Mouse (Mus musculus): ENCODE measurements at regions not wholly inside any gene's neighbourhood (a gene's known extent, or its start where the extent isn't known, plus 50 kb on each side); places are given as distances from the start of the nearest gene placed in this dataset.
A peak's percentile ranks its signal among the peaks of the same experiment; 100 is the strongest.

- no peaks in the 10 kb centered on the region for H3K36me3 ChIP-seq (ENCODE audit: control insufficient read depth, insufficient read depth)
- no peak overlapping the region for H3K4me3 ChIP-seq
- TF ChIP-seq MYOD1 (IDR thresholded peaks at IDR 0.05; ENCODE audit: control insufficient read depth in 1 of 3, insufficient read length in 2 of 3, low read depth in 2 of 3), result peak in 2 of 3 experiments; percentile 73 to 77
- TF ChIP-seq REST (IDR thresholded peaks at IDR 0.05; ENCODE audit: insufficient read depth, insufficient read length), result no peak
- peak in 2 of 3 experiments; percentile 16 to 84 for TF ChIP-seq MYOG (IDR thresholded peaks at IDR 0.05; ENCODE audit: control insufficient read depth in 1 of 3, insufficient read depth in 1 of 3, insufficient read length in 2 of 3, low read depth in 2 of 3)
- H3ac ChIP-seq (ENCODE audit: control insufficient read depth, insufficient read length), result no peak overlapping the region
- no peaks in the 10 kb centered on the region for H3K79me2 ChIP-seq (ENCODE audit: control insufficient read depth, insufficient read depth)
- no peak overlapping the region for H3K4me2 ChIP-seq (ENCODE audit: low read depth)
- H3K27me3 ChIP-seq (ENCODE audit: control insufficient read depth, insufficient read depth, insufficient read length), result no peaks in the 10 kb centered on the region
Measured at GRCm38 (mm10) chr13:60282543-60283251, 105.5 kb upstream of the Gas1 start.

GRCm38 (mm10) chr13:60286525-60287224, 109.5 kb upstream of the Gas1 start:
- Histone ChIP-seq H3ac (ENCODE audit: control insufficient read depth, insufficient read length) (no peak overlapping the region), H3K79me2 (ENCODE audit: control insufficient read depth, insufficient read depth) (no peaks in the 10 kb centered on the region), H3K4me3 (no peak overlapping the region), H3K4me2 (ENCODE audit: low read depth) (no peak overlapping the region), H3K27me3 (ENCODE audit: control insufficient read depth, insufficient read depth, insufficient read length) (no peaks in the 10 kb centered on the region), H3K36me3 (ENCODE audit: control insufficient read depth, insufficient read depth) (no peaks in the 10 kb centered on the region)
- TF ChIP-seq TCF3 (IDR thresholded peaks at IDR 0.05; ENCODE audit: insufficient read length, low read depth), result no peak
- no peak for TF ChIP-seq POLR2AphosphoS2 (IDR thresholded peaks at IDR 0.05; ENCODE audit: insufficient read length, low read depth)
- no peak for TF ChIP-seq POLR2A (IDR thresholded peaks at IDR 0.05; ENCODE audit: insufficient read length, low read depth)

DNA sequence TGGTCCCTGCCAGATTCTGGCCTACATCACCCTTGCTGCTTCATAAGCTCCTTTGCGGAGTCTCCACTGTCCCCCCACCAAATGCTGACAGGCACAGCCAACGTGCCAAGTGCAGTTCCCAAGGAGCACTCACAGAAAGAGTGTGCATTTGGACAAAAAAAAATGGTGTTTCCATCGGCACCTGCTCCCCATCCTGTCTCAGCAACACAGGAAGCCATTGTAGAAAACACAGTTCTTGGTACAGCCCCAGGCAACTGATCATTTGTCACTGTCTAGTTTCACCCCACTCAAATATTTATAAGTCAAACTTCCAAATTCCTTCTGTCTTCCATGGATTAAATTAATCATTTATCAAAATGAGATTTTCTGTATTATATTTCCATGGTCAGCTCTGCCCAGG, 112.5 kb upstream of the Gas1 start:
- H3K4me2 ChIP-seq (ENCODE audit: low read depth), result no peak overlapping the region
- H3K4me3 ChIP-seq, result no peak overlapping the region
- no peaks in the 10 kb centered on the region for H3K36me3 ChIP-seq (ENCODE audit: control insufficient read depth, insufficient read depth)
- no peaks in the 10 kb centered on the region for H3K79me2 ChIP-seq (ENCODE audit: control insufficient read depth, insufficient read depth)
- no peak overlapping the region for H3ac ChIP-seq (ENCODE audit: control insufficient read depth, insufficient read length)
- TF ChIP-seq MAX (IDR thresholded peaks at IDR 0.05; ENCODE audit: low read depth) (no peak), TCF12 (IDR thresholded peaks at IDR 0.05; ENCODE audit: insufficient read depth, poor library complexity, severe bottlenecking) (no peak), MYOG (IDR thresholded peaks at IDR 0.05; ENCODE audit: control insufficient read depth in 1 of 3, insufficient read depth in 1 of 3, insufficient read length in 2 of 3, low read depth in 2 of 3) (no peak), MYOD1 (IDR thresholded peaks at IDR 0.05; ENCODE audit: control insufficient read depth in 1 of 3, insufficient read length in 2 of 3, low read depth in 2 of 3) (no peak), CEBPB (IDR thresholded peaks at IDR 0.05; ENCODE audit: insufficient read depth, poor library complexity, severe bottlenecking) (no peak), POLR2AphosphoS2 (IDR thresholded peaks at IDR 0.05; ENCODE audit: insufficient read length, low read depth) (no peak), REST (IDR thresholded peaks at IDR 0.05; ENCODE audit: insufficient read depth, insufficient read length) (no peak), POLR2A (IDR thresholded peaks at IDR 0.05; ENCODE audit: insufficient read length, low read depth) (no peak), SRF (IDR thresholded peaks at IDR 0.05; ENCODE audit: control insufficient read depth, insufficient read length, low read depth) (no peak), E2F4 (IDR thresholded peaks at IDR 0.05; ENCODE audit: insufficient read depth) (no peak), TCF3 (IDR thresholded peaks at IDR 0.05; ENCODE audit: insufficient read length, low read depth) (no peak), USF1 (IDR thresholded peaks at IDR 0.05; ENCODE audit: low read depth) (no peak)
- H3K27me3 ChIP-seq (ENCODE audit: control insufficient read depth, insufficient read depth, insufficient read length), result no peaks in the 10 kb centered on the region

- no peak overlapping the region for H3K4me2 ChIP-seq (ENCODE audit: low read depth)
- no peaks in the 10 kb centered on the region for H3K27me3 ChIP-seq (ENCODE audit: control insufficient read depth, insufficient read depth, insufficient read length)
- no peak for TF ChIP-seq E2F4 (IDR thresholded peaks at IDR 0.05; ENCODE audit: insufficient read depth)
- TF ChIP-seq MYOD1 (IDR thresholded peaks at IDR 0.05; ENCODE audit: control insufficient read depth in 1 of 3, insufficient read length in 2 of 3, low read depth in 2 of 3), result no peak
- no peak for TF ChIP-seq REST (IDR thresholded peaks at IDR 0.05; ENCODE audit: insufficient read depth, insufficient read length)
- TF ChIP-seq POLR2A (IDR thresholded peaks at IDR 0.05; ENCODE audit: insufficient read length, low read depth), result no peak
- TF ChIP-seq TCF12 (IDR thresholded peaks at IDR 0.05; ENCODE audit: insufficient read depth, poor library complexity, severe bottlenecking), result no peak
- TF ChIP-seq POLR2AphosphoS2 (IDR thresholded peaks at IDR 0.05; ENCODE audit: insufficient read length, low read depth), result no peak
- no peak for TF ChIP-seq MAX (IDR thresholded peaks at IDR 0.05; ENCODE audit: low read depth)
- no peak for TF ChIP-seq SRF (IDR thresholded peaks at IDR 0.05; ENCODE audit: control insufficient read depth, insufficient read length, low read depth)
- TF ChIP-seq CEBPB (IDR thresholded peaks at IDR 0.05; ENCODE audit: insufficient read depth, poor library complexity, severe bottlenecking), result no peak
- no peak for TF ChIP-seq TCF3 (IDR thresholded peaks at IDR 0.05; ENCODE audit: insufficient read length, low read depth)
- no peak overlapping the region for H3K4me3 ChIP-seq
- H3K79me2 ChIP-seq (ENCODE audit: control insufficient read depth, insufficient read depth), result no peaks in the 10 kb centered on the region
- H3ac ChIP-seq (ENCODE audit: control insufficient read depth, insufficient read length), result no peak overlapping the region
- H3K36me3 ChIP-seq (ENCODE audit: control insufficient read depth, insufficient read depth), result no peaks in the 10 kb centered on the region
Measured at GRCm38 (mm10) chr13:60290820-60291219, 113.7 kb upstream of the Gas1 start.

DNA sequence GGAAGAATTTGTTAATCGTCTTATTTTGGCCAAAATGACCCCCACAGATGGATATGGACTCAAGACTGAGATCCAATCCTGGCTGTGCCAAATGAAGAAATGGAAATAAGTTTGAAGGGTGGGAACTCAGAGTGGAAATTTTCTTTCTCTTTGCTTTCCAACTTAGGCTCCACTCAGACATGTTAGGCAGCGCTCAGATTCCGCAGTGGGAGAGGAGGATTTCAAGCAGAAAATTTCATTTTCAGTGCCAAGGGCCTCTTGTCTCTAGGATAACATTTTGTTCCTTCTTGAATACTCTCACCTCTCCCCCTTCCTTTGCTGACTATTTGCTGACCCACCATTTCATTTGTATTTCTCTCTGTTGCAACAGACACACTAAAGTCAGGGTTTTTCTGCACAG, 114.2 kb upstream of the Gas1 start:
- TF ChIP-seq SRF (IDR thresholded peaks at IDR 0.05; ENCODE audit: control insufficient read depth, insufficient read length, low read depth) (no peak), POLR2AphosphoS2 (IDR thresholded peaks at IDR 0.05; ENCODE audit: insufficient read length, low read depth) (no peak), MYOD1 (IDR thresholded peaks at IDR 0.05; ENCODE audit: control insufficient read depth in 1 of 3, insufficient read length in 2 of 3, low read depth in 2 of 3) (no peak), CEBPB (IDR thresholded peaks at IDR 0.05; ENCODE audit: insufficient read depth, poor library complexity, severe bottlenecking) (no peak), TCF12 (IDR thresholded peaks at IDR 0.05; ENCODE audit: insufficient read depth, poor library complexity, severe bottlenecking) (no peak), MAX (IDR thresholded peaks at IDR 0.05; ENCODE audit: low read depth) (no peak), USF1 (IDR thresholded peaks at IDR 0.05; ENCODE audit: low read depth) (no peak), E2F4 (IDR thresholded peaks at IDR 0.05; ENCODE audit: insufficient read depth) (no peak), REST (IDR thresholded peaks at IDR 0.05; ENCODE audit: insufficient read depth, insufficient read length) (no peak), MYOG (IDR thresholded peaks at IDR 0.05; ENCODE audit: control insufficient read depth in 1 of 3, insufficient read depth in 1 of 3, insufficient read length in 2 of 3, low read depth in 2 of 3) (no peak), TCF3 (IDR thresholded peaks at IDR 0.05; ENCODE audit: insufficient read length, low read depth) (no peak), POLR2A (IDR thresholded peaks at IDR 0.05; ENCODE audit: insufficient read length, low read depth) (no peak)
- Histone ChIP-seq H3K4me2 (ENCODE audit: low read depth) (no peak overlapping the region), H3ac (ENCODE audit: control insufficient read depth, insufficient read length) (no peak overlapping the region)

More for the DNA sequence above, 114.2 kb upstream of the Gas1 start:
- H3K79me2 ChIP-seq (ENCODE audit: control insufficient read depth, insufficient read depth), result no peaks in the 10 kb centered on the region
- no peaks in the 10 kb centered on the region for H3K27me3 ChIP-seq (ENCODE audit: control insufficient read depth, insufficient read depth, insufficient read length)
- no peaks in the 10 kb centered on the region for H3K36me3 ChIP-seq (ENCODE audit: control insufficient read depth, insufficient read depth)
- H3K4me3 ChIP-seq, result no peak overlapping the region

Data from myocyte (in vitro differentiated cells).